9 mouse cellular contexts compared by ENCODE assay signal in genomic region chr14:50897374-50897765, GRCm38 (mm10). TPM values are rescaled to one million over a fixed set of nuclear protein-coding genes. Genes with fewer than 3 reads are reported as not detected.
A peak's percentile ranks its signal among the peaks of the same experiment; 100 is the strongest.
DNase-seq lines count a peak whose midpoint lies in the region; ATAC-seq and TF ChIP-seq lines count a peak whose summit lies in the region.
"Had no signal": no experiment of that assay in that cellular context is flagged by ENCODE, and none has a peak within 500 bp of the region (broad histone marks: within the 10 kb centered on the region; RNA-seq: fewer than 3 reads in every experiment).

TSS of gene Klhl33 (minus strand) at chr14:50897507.

- H3K36me3 ChIP-seq in intestine, postnatal 0 days (ENCODE audit: control insufficient read depth, insufficient read depth), result no peaks in the 10 kb centered on the region

- peak within 1 kb of the TSS; percentile 35 for H3K4me3 ChIP-seq in intestine, postnatal 0 days (ENCODE audit: low read depth, low read length)

- 67% methylated on average over 7 of the region's 7 CpGs for WGBS in intestine, postnatal 0 days

- H3K4me2 ChIP-seq in intestine, postnatal 0 days (replicated peaks; ENCODE audit: low read depth), result peak within 1 kb of the TSS; percentile 76

- H3K27me3 ChIP-seq in intestine, postnatal 0 days (replicated peaks; ENCODE audit: control insufficient read depth, insufficient read depth, low read length), result no peaks in the 10 kb centered on the region

- H3K27ac ChIP-seq in intestine, postnatal 0 days (ENCODE audit: low read depth, low read length), result no peak within 1 kb of the TSS

- no peaks in the 10 kb centered on the region for H3K9me3 ChIP-seq in intestine, postnatal 0 days (ENCODE audit: control insufficient read depth)

- H3K9ac ChIP-seq in intestine, postnatal 0 days (ENCODE audit: low read depth, low read length), result 0 out of 2 replicates have a peak within 1 kb of the TSS, but pooled peaks have one; percentile 34

- no peak for DNase-seq in cerebellum, postnatal 4 days (ENCODE audit: low spot score in 2 of 2)
- peak; percentile 57 to 64 for DNase-seq in cerebellum, postnatal 25 days
- peak; percentile 15 for DNase-seq in neural tube, embryonic 10.5 days (ENCODE audit: extremely low spot score, low spot score)
- DNase-seq in frontal cortex, postnatal 10 days (ENCODE audit: low spot score in 2 of 2), result no peak

- peak; percentile 46 for ATAC-seq in cerebellum, adult (ENCODE audit: insufficient number of reproducible peaks, low FRiP score, low TSS enrichment)
- peak; percentile 32; the same call in 1 of the 2 replicates for ATAC-seq in granulocyte monocyte progenitor cell, adult 5-6 weeks (replicated peaks; ENCODE audit: poor library complexity, severe bottlenecking)
- no peak for ATAC-seq in intestine, postnatal 0 days
- ATAC-seq in megakaryocyte-erythroid progenitor cell, adult 5-6 weeks (replicated peaks; ENCODE audit: low FRiP score, low TSS enrichment, poor library complexity, severe bottlenecking), result no peak

- no peaks in the 10 kb centered on the region; the same call in 1 of the 2 replicates for H3K4me1 ChIP-seq in intestine, postnatal 0 days (replicated peaks; ENCODE audit: control insufficient read depth, insufficient read depth, low read length)

- TF ChIP-seq CTCF in intestine, postnatal 0 days (IDR thresholded peaks at IDR 0.05; ENCODE audit: low read depth), result no peak

RNA-seq across cellular contexts. Expression of gene Klhl33, which starts in this region (rescaled TPM):
- 0.17 TPM in 1 of 2 replicates, not detected in the other for total RNA-seq in granulocyte monocyte progenitor cell, adult 5-6 weeks (2014; fragmentation: Nextera tagmentation)
- 0.10 and 0.73 TPM in 2 replicates for total RNA-seq in granulocyte monocyte progenitor cell, adult 5-6 weeks (2017)
- polyA plus RNA-seq in intestine, postnatal 0 days (2015; fragmentation: Nextera tagmentation; extraction: Ambion mirVana), result 0.09 and 0.17 TPM in 2 replicates
- total RNA-seq in megakaryocyte-erythroid progenitor cell, adult 5-6 weeks (2014; fragmentation: Nextera tagmentation), result not detected in 2 replicates
- total RNA-seq in megakaryocyte-erythroid progenitor cell, adult 5-6 weeks (2017), result not detected in 2 replicates
- total RNA-seq: hematopoietic stem cell, adult 5-6 weeks had no signal

Comparison
In these comparisons a context has a peak if more than half of its experiments do, and no peak if none do; other contexts are left out.
1. DNase-seq: peak in cerebellum, postnatal 25 days (2 of 2) and neural tube, embryonic 10.5 days (single experiment); none in cerebellum, postnatal 4 days (0 of 2) and frontal cortex, postnatal 10 days (0 of 2).
2. Peak in ATAC-seq in granulocyte monocyte progenitor cell, adult 5-6 weeks; RNA of the gene not detected or under 1 TPM.